Mouse (Mus musculus) liver, adult 2 months (tissue): ENCODE data around the gene Fam8a1. TPM values are rescaled to one million over a fixed set of nuclear protein-coding genes. Genes with fewer than 3 reads are reported as not detected.
A peak's percentile ranks its signal among the peaks of the same experiment; 100 is the strongest.

Experiments
- DNase-seq: peaks from one replicate; pipeline ENCODE4 v3.0.0-alpha.2; 2011; ENCODE audit warnings: low read depth, low spot score; ENCODE audit errors: extremely low read depth
- H3K27ac ChIP-seq: fragments of 200-500 bp; replicated peaks from 2 replicates; pipeline ENCODE4 v1.5.1; 2012; ENCODE audit warnings: low read depth, mild to moderate bottlenecking, control low read depth, inconsistent platforms, low read length; ENCODE audit not compliant: insufficient read depth
- H3K27me3 ChIP-seq: fragments of 200-500 bp; 2 replicates; pipeline ENCODE4 v1.6.1; 2012; ENCODE audit warnings: mild to moderate bottlenecking, moderate library complexity, low read length, inconsistent platforms; ENCODE audit not compliant: control insufficient read depth, insufficient read depth
- H3K36me3 ChIP-seq: fragments of 200-500 bp; 2 replicates; pipeline ENCODE4 v1.6.1; 2012; ENCODE audit warnings: low read length, inconsistent platforms; ENCODE audit not compliant: control insufficient read depth, insufficient read depth
- H3K4me1 ChIP-seq: fragments of 200-500 bp; 2 replicates; pipeline ENCODE4 v1.6.1; 2011; ENCODE audit warnings: low read length; ENCODE audit not compliant: control insufficient read depth, insufficient read depth
- H3K4me3 ChIP-seq: fragments of 200-500 bp; 2 replicates; pipeline ENCODE4 v1.5.1; 2011; ENCODE audit warnings: low read depth, mild to moderate bottlenecking, control low read depth, low read length, moderate library complexity; ENCODE audit not compliant: insufficient read depth
- H3K79me2 ChIP-seq: fragments of 200-500 bp; 2 replicates; pipeline ENCODE4 v1.6.1; 2012; ENCODE audit warnings: inconsistent platforms, mild to moderate bottlenecking, low read length, moderate library complexity; ENCODE audit not compliant: control insufficient read depth, insufficient read depth
- H3K9ac ChIP-seq: fragments of 200-500 bp; 2 replicates; pipeline ENCODE4 v1.6.1; 2012; ENCODE audit warnings: low read depth, mild to moderate bottlenecking, control low read depth, inconsistent platforms, low read length
- CTCF ChIP-seq: fragments of 200-500 bp; IDR thresholded peaks from 2 replicates; pipeline ENCODE4 v1.5.1; 2011; ENCODE audit warnings: low read depth, low read length, control low read depth
- POLR2A ChIP-seq: fragments of 200-500 bp; IDR thresholded peaks from 2 replicates; pipeline ENCODE4 v1.6.1; 2011; ENCODE audit warnings: low read length, control low read depth; ENCODE audit not compliant: insufficient read depth; ENCODE audit errors: extremely low read depth
- WGBS: fragments of 180-500 bp; shearing (Covaris S2); methylation state at CpG from one replicate; pipeline ENCODE4 v1.1.7; 2018; 5-methylcytosine and 5-hydroxymethylcytosine counted together
- polyA plus RNA-seq: library from polyadenylated mRNA; depleted of rRNA; stranded (reverse); fragments of >200 nt; gene quantifications from 2 replicates; pipeline ENCODE4 v1.2.3, GENCODE M21; 2012; rRNA removed
- total RNA-seq: library from RNA; depleted of rRNA; stranded (reverse); fragments of >200 nt; gene quantifications from 2 replicates; pipeline ENCODE4 v1.2.3, GENCODE M21; 2014; rRNA removed

Gene Fam8a1
- 38.7 and 39.3 TPM in 2 replicates for total RNA-seq
- 16.5 and 19.2 TPM in 2 replicates for polyA plus RNA-seq

DNA sequence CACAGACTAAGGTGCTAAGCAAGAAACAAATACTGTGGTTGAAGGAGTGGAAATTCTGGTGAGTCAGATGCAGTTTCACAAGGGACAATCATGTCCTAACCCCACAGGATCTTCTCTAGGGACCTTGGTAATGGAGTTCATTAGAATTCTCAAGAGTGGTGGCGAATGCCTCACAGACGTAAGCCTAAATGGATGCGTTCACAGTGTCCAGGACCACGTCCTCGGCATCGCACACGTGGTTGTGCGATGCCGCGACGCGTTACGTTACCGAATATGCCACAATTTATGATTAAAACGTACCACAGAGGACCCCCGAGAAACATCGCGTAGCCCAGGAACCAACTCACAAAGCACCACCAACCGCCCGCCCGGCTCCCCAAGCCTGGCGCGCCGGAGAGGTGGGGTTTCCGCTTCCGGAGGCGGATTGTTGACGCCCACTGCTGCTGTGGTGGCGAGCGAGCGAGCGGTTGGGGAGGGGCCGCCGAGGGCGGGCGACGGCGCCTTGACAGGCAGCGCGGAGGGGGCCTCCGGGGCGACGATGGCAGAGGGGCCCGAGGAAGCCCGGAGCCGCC lies at the start of gene Fam8a1:
Gene Fam8a1 (plus strand): TSS at position 475 of the 572 bp plus-strand sequence.
- WGBS, result 1% methylated on average over 46 of the region's 46 CpGs
- TF ChIP-seq POLR2A, result peak; percentile 71; the same call in 1 of the 2 replicates
- no peak for TF ChIP-seq CTCF
- Histone ChIP-seq H3K27me3 (no peaks in the 10 kb centered on the region), H3K79me2 (peaks cover 7% of the 10 kb centered on the region), H3K36me3 (peaks cover 15% of the 10 kb centered on the region), H3K9ac (peak within 1 kb of the TSS; percentile 98), H3K27ac (peak within 1 kb of the TSS; percentile 94), H3K4me3 (peak within 1 kb of the TSS; percentile 99), H3K4me1 (peaks cover 2% of the 10 kb centered on the region; the same call in 1 of the 2 replicates)
- DNase-seq, result peak; percentile 72

DNA sequence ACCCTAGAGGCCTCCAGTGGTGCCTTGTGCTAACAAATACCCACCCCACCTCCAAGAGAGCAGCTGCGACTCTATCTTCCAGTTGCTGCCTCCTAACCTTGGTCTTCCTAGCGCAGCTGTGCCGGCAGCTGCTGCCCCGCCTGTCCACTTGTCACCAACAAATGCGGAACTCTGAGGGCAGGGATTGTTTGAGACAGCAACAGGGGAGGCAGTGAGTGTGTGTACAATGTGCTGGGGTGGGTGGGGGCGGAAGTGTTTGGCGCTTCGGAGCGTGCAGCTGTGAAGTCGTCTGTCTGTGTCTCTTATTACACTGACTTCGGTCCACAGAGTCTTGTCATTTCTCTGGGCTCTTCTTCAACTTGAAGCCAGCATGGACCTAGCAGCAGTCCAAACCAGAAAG lies 49.7 kb upstream of the Fam8a1 start:
- H3K79me2 ChIP-seq, result no peaks in the 10 kb centered on the region
- H3K9ac ChIP-seq, result peak overlapping the region; percentile 48
- DNase-seq, result peak; percentile 30
- peak overlapping the region; percentile 12 for H3K27ac ChIP-seq
- 25% methylated on average over 11 of the region's 11 CpGs for WGBS
- no peaks in the 10 kb centered on the region for H3K27me3 ChIP-seq
- peak overlapping the region; percentile 33; the same call in 1 of the 2 replicates for H3K4me3 ChIP-seq
- no peaks in the 10 kb centered on the region for H3K36me3 ChIP-seq
- no peak for TF ChIP-seq CTCF
- TF ChIP-seq POLR2A, result no peak
- H3K4me1 ChIP-seq, result peaks cover 28% of the 10 kb centered on the region

- Histone ChIP-seq H3K27ac (peak overlapping the region; percentile 79), H3K4me3 (no peak overlapping the region), H3K36me3 (no peaks in the 10 kb centered on the region), H3K27me3 (no peaks in the 10 kb centered on the region), H3K4me1 (peaks cover 26% of the 10 kb centered on the region), H3K79me2 (no peaks in the 10 kb centered on the region), H3K9ac (0 out of 2 replicates have a peak overlapping the region, but pooled peaks have one; percentile 18)
- WGBS, result 51% methylated on average over 7 of the region's 7 CpGs
- TF ChIP-seq POLR2A, result no peak
- TF ChIP-seq CTCF, result no peak
- DNase-seq, result peak; percentile 93
Observed at GRCm38 (mm10) chr13:46620964-46621757, 48.2 kb upstream of the Fam8a1 start.

DNA sequence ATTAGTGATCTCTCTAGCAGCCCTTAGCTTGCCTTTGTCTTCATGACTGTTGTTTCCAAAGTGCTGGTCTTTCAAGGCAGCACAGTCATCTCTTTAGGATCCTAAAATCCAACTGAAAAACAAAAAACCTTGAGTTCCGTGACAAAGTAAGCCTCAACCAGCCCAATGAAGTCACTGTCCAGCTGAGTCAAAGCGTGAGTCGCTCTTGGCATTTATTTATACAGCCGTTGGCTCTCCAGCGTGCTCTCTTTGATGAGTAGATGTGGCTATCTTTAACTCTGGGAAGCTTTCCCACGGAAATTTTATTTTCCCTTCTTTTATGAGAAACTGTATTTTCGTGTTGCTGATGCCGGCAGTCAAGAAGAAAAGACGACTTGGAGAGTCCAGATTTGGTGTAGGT lies 42.7 kb upstream of the Fam8a1 start:
- no peak overlapping the region for H3K4me3 ChIP-seq
- no peak for TF ChIP-seq CTCF
- TF ChIP-seq POLR2A, result no peak
- H3K4me1 ChIP-seq, result peaks cover 6% of the 10 kb centered on the region
- DNase-seq, result no peak
- no peaks in the 10 kb centered on the region for H3K36me3 ChIP-seq
- no peaks in the 10 kb centered on the region for H3K79me2 ChIP-seq
- no peak overlapping the region for H3K9ac ChIP-seq
- 91% methylated on average over 9 of the region's 9 CpGs for WGBS
- no peaks in the 10 kb centered on the region for H3K27me3 ChIP-seq
- H3K27ac ChIP-seq, result no peak overlapping the region

- Histone ChIP-seq H3K36me3 (no peaks in the 10 kb centered on the region), H3K27ac (no peak overlapping the region), H3K79me2 (no peaks in the 10 kb centered on the region), H3K4me3 (no peak overlapping the region), H3K4me1 (peaks cover 3% of the 10 kb centered on the region; the same call in 1 of the 2 replicates), H3K9ac (no peak overlapping the region), H3K27me3 (no peaks in the 10 kb centered on the region)
- DNase-seq, result no peak
- WGBS, result 84% methylated on average over 10 of the region's 10 CpGs
- TF ChIP-seq CTCF (no peak), POLR2A (no peak)
Observed at GRCm38 (mm10) chr13:46627841-46628240, 41.5 kb upstream of the Fam8a1 start.
